In the genomic region with DNA sequence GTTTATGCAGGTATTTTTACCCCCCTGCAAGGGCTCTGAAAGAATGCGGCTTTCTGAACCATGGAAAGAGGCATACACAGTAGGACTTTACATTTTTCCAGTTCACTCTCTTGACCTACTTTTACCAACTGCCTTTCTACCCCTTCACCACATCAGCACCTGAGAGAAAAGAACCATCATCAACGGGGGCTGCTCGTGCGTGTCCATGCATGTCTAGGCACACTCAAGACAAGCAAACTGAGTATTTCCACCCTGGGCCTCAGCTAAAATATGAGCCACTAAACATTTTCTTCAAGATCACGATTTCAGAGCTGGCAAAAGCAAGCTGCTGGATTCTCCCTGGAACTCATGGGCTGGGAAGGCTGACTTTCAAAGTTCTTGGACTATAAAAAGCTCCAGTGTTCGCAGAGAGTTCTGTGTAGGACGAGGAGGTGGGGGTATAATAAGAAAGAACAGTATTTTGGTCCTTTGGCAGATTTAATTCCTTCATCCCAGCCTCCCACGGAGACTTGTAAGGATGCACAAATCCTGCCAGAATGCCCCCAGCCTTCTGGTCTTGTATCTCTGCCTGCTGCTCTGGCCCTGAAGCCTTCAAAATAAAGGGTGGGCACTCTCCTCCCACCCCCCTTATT, we compare ENCODE assay signal across 11 mouse cellular contexts.
DNase-seq lines count a peak whose midpoint lies in the region; ATAC-seq and TF ChIP-seq lines count a peak whose summit lies in the region.
"Had no signal": no experiment of that assay in that cellular context is flagged by ENCODE, and none has a peak within 500 bp of the region (broad histone marks: within the 10 kb centered on the region; RNA-seq: fewer than 3 reads in every experiment).

No protein-coding gene starts in this region.

- no peak for TF ChIP-seq EP300 in heart, postnatal 0 days (IDR thresholded peaks at IDR 0.05; ENCODE audit: low read depth)

- no peak for ATAC-seq in heart, postnatal 0 days (ENCODE audit: insufficient read depth, low read depth)
- no peak for ATAC-seq in limb, embryonic 14.5 days (ENCODE audit: low FRiP score, low read depth)
- ATAC-seq in megakaryocyte-erythroid progenitor cell, adult 5-6 weeks (replicated peaks; ENCODE audit: low FRiP score, low TSS enrichment, poor library complexity, severe bottlenecking) = no peak
- ATAC-seq: liver, postnatal 0 days; midbrain, embryonic 15.5 days had no signal

- H3K27ac ChIP-seq in heart, postnatal 0 days (ENCODE audit: low read depth) = peak overlapping the region; percentile 10; the same call in 1 of the 2 replicates
- H3K27ac ChIP-seq in cortical plate, adult 2 months (ENCODE audit: insufficient read depth, low read length) = peak overlapping the region; percentile 84; the same call in 1 of the 2 replicates
- H3K27ac ChIP-seq in limb, embryonic 14.5 days (replicated peaks; ENCODE audit: low read depth, low read length) = peak overlapping the region; percentile 27; the same call in 1 of the 2 replicates
- H3K27ac ChIP-seq: midbrain, embryonic 15.5 days had no signal

- no peak for TF ChIP-seq POLR2A in cortical plate, adult 2 months (IDR thresholded peaks at IDR 0.05; ENCODE audit: extremely low read depth, insufficient read depth, low read length)
- no peak for TF ChIP-seq POLR2A in limb, embryonic 14.5 days (IDR thresholded peaks at IDR 0.05; ENCODE audit: borderline replicate concordance, extremely low read depth, insufficient read depth, insufficient read length)

- no peaks in the 10 kb centered on the region for H3K36me3 ChIP-seq in heart, postnatal 0 days (replicated peaks; ENCODE audit: control insufficient read depth, insufficient read depth, low read length)
- H3K36me3 ChIP-seq in limb, embryonic 14.5 days (ENCODE audit: control insufficient read depth, insufficient read depth, low read length) = no peaks in the 10 kb centered on the region
- H3K36me3 ChIP-seq: midbrain, embryonic 15.5 days had no signal

- H3K27me3 ChIP-seq in heart, postnatal 0 days (ENCODE audit: control insufficient read depth, insufficient read depth, low read length) = no peaks in the 10 kb centered on the region
- H3K27me3 ChIP-seq in limb, embryonic 14.5 days (ENCODE audit: control insufficient read depth, insufficient read depth, low read length) = no peaks in the 10 kb centered on the region
- H3K27me3 ChIP-seq: midbrain, embryonic 15.5 days had no signal

- H3K9me3 ChIP-seq in heart, postnatal 0 days (replicated peaks; ENCODE audit: control insufficient read depth, low read length) = no peaks in the 10 kb centered on the region
- no peaks in the 10 kb centered on the region for H3K9me3 ChIP-seq in limb, embryonic 14.5 days (ENCODE audit: control insufficient read depth, low read length)
- H3K9me3 ChIP-seq: midbrain, embryonic 15.5 days had no signal

- peaks cover 12% of the 10 kb centered on the region for H3K4me1 ChIP-seq in heart, postnatal 0 days (ENCODE audit: control insufficient read depth, insufficient read depth)
- peaks cover 10% of the 10 kb centered on the region for H3K4me1 ChIP-seq in cortical plate, adult 2 months (ENCODE audit: control insufficient read depth, insufficient read depth, low read length)
- H3K4me1 ChIP-seq in limb, embryonic 14.5 days (ENCODE audit: control insufficient read depth, insufficient read depth, low read length) = 0 out of 2 replicates have a peak, but pooled peaks cover 6% of the 10 kb centered on the region

- 53% methylated on average over 8 of the region's 8 CpGs for WGBS in heart, postnatal 0 days
- 47% methylated on average over 8 of the region's 8 CpGs for WGBS in limb, embryonic 14.5 days

- no peak overlapping the region for H3K4me3 ChIP-seq in heart, postnatal 0 days (ENCODE audit: low read depth, low read length)
- no peak overlapping the region for H3K4me3 ChIP-seq in cortical plate, adult 2 months (ENCODE audit: insufficient read depth, low read length)
- no peak overlapping the region for H3K4me3 ChIP-seq in limb, embryonic 14.5 days (replicated peaks; ENCODE audit: low read length)
- H3K4me3 ChIP-seq: midbrain, embryonic 15.5 days had no signal

- no peak overlapping the region for H3K9ac ChIP-seq in heart, postnatal 0 days (replicated peaks; ENCODE audit: low read depth, low read length)
- H3K9ac ChIP-seq in limb, embryonic 14.5 days (ENCODE audit: low read depth, low read length, severe bottlenecking) = no peak overlapping the region
- H3K9ac ChIP-seq: liver, postnatal 0 days; midbrain, embryonic 15.5 days had no signal

- DNase-seq in heart, postnatal 0 days (ENCODE audit: low spot score) = no peak
- DNase-seq in heart, adult 8-10 months (ENCODE audit: low spot score) = no peak
- DNase-seq in frontal cortex, postnatal 36 days (ENCODE audit: low spot score in 2 of 2) = peak; percentile 47 to 80
- DNase-seq in limb, embryonic 14.5 days (ENCODE audit: low spot score) = no peak
- no peak for DNase-seq in embryo, embryonic 11 days
- DNase-seq in kidney, adult 8-10 months = no peak
- DNase-seq: kidney, postnatal 10 days; liver, postnatal 0 days had no signal

- H3K4me2 ChIP-seq in heart, postnatal 0 days (ENCODE audit: low read depth, low read length) = no peak overlapping the region
- H3K4me2 ChIP-seq in limb, embryonic 14.5 days (replicated peaks; ENCODE audit: low read depth, low read length, severe bottlenecking) = no peak overlapping the region
- H3K4me2 ChIP-seq: midbrain, embryonic 15.5 days had no signal

- no peak for TF ChIP-seq CTCF in heart, postnatal 0 days (IDR thresholded peaks at IDR 0.05; ENCODE audit: low read depth)
- no peak for TF ChIP-seq CTCF in cortical plate, adult 2 months (IDR thresholded peaks at IDR 0.05; ENCODE audit: extremely low read depth, insufficient read depth, low read length)

Comparison
In these comparisons a context has a peak if more than half of its experiments do, and no peak if none do; other contexts are left out.
1. DNase-seq: peak in frontal cortex, postnatal 36 days (2 of 2); none in heart, postnatal 0 days (single experiment), heart, adult 8-10 months (single experiment), limb, embryonic 14.5 days (single experiment), embryo, embryonic 11 days (single experiment) and kidney, adult 8-10 months (0 of 2).
2. H3K27ac ChIP-seq: peak in every context shown above with its lines; median percentile 84 in cortical plate, adult 2 months; 27 in limb, embryonic 14.5 days; 10 in heart, postnatal 0 days.